Mouse (Mus musculus) intestine, embryonic 16.5 days (tissue): ENCODE data around the gene Taf11. TPM values are rescaled to one million over a fixed set of nuclear protein-coding genes. Genes with fewer than 3 reads are reported as not detected.
A peak's percentile ranks its signal among the peaks of the same experiment; 100 is the strongest.

Experiments used
- ATAC-seq: fragments of 200-750 bp; cut with Nextera tagmentation; 2 replicates; pipeline ENCODE4 v1.8.0; 2017; ENCODE audit warnings: moderate TSS enrichment, moderate library complexity
- H3K27ac ChIP-seq: fragments of 300-500 bp; sonication (generic); 2 replicates; pipeline ENCODE4 v1.5.1; 2014; ENCODE audit warnings: mild to moderate bottlenecking, low read length
- H3K27me3 ChIP-seq: fragments of 300-500 bp; sonication (generic); replicated peaks from 2 replicates; pipeline ENCODE4 v1.6.1; 2014; ENCODE audit warnings: low read length, control low read depth, mixed read lengths; ENCODE audit not compliant: control insufficient read depth, insufficient read depth
- H3K36me3 ChIP-seq: fragments of 300-500 bp; sonication (generic); 2 replicates; pipeline ENCODE4 v1.6.1; 2014; ENCODE audit warnings: low read length, control low read depth; ENCODE audit not compliant: control insufficient read depth, insufficient read depth
- H3K4me1 ChIP-seq: fragments of 300-500 bp; sonication (generic); 2 replicates; pipeline ENCODE4 v1.6.1; 2014; ENCODE audit warnings: low read length, control low read depth, mixed read lengths; ENCODE audit not compliant: control insufficient read depth, insufficient read depth
- H3K4me2 ChIP-seq: fragments of 300-500 bp; sonication (generic); 2 replicates; pipeline ENCODE4 v1.6.1; 2014; ENCODE audit warnings: low read depth, low read length, control low read depth
- H3K4me3 ChIP-seq: fragments of 300-500 bp; sonication (generic); 2 replicates; pipeline ENCODE4 v1.5.1; 2014; ENCODE audit warnings: mild to moderate bottlenecking, low read length
- H3K9ac ChIP-seq: fragments of 300-500 bp; sonication (generic); 2 replicates; pipeline ENCODE4 v1.6.1; 2014; ENCODE audit warnings: low read depth, low read length
- H3K9me3 ChIP-seq: fragments of 300-500 bp; sonication (generic); 2 replicates; pipeline ENCODE4 v1.6.1; 2016; ENCODE audit warnings: low read length, control low read depth; ENCODE audit not compliant: control insufficient read depth
- WGBS: fragments of 180-500 bp; shearing (Covaris S2); extraction: QIAGEN DNeasy Blood & Tissue Kit; methylation state at CpG from one replicate; pipeline ENCODE4 v1.1.7; 2014; 5-methylcytosine and 5-hydroxymethylcytosine counted together
- polyA plus RNA-seq: library from polyadenylated mRNA; unstranded; fragments of >200 nt; fragmentation: Nextera tagmentation; extraction: Ambion mirVana; gene quantifications from 2 replicates; pipeline ENCODE4 v1.2.1, GENCODE M21; 2015

Taf11 gene
- 41.5 and 51.6 TPM in 2 replicates for polyA plus RNA-seq

- peaks cover 35% of the 10 kb centered on the region for H3K4me1 ChIP-seq
- H3K36me3 ChIP-seq: peaks cover 2% of the 10 kb centered on the region; the same call in 1 of the 2 replicates
- no peaks in the 10 kb centered on the region for H3K27me3 ChIP-seq
- no peaks in the 10 kb centered on the region for H3K9me3 ChIP-seq
- peak within 1 kb of the TSS; percentile 78 for H3K4me3 ChIP-seq
- H3K27ac ChIP-seq: peak within 1 kb of the TSS; percentile 86
- 2% methylated on average over 53 of the region's 53 CpGs for WGBS
- peak within 1 kb of the TSS; percentile 85 for H3K9ac ChIP-seq
- ATAC-seq: peak; percentile 38
- H3K4me2 ChIP-seq: peak within 1 kb of the TSS; percentile 96
Measured at GRCm38 (mm10) chr17:27909622-27910500, at the start of gene Taf11. Gene Taf11, minus strand, starts transcription at chr17:27909844.

GRCm38 (mm10) chr17:27957649-27958048 is 48.0 kb upstream of the Taf11 start:
- Histone ChIP-seq H3K9ac (no peak overlapping the region), H3K4me2 (no peak overlapping the region), H3K27ac (no peak overlapping the region), H3K36me3 (no peaks in the 10 kb centered on the region), H3K4me1 (0 out of 2 replicates have a peak, but pooled peaks cover 4% of the 10 kb centered on the region), H3K27me3 (no peaks in the 10 kb centered on the region), H3K4me3 (no peak overlapping the region), H3K9me3 (no peaks in the 10 kb centered on the region)
- no peak for ATAC-seq
- WGBS: 93% methylated on average over 9 of the region's 9 CpGs

- no peak overlapping the region for H3K4me3 ChIP-seq
- no peak overlapping the region for H3K9ac ChIP-seq
- H3K9me3 ChIP-seq: no peaks in the 10 kb centered on the region
- no peak for ATAC-seq
- WGBS: 53% methylated on average over 14 of the region's 14 CpGs
- 0 out of 2 replicates have a peak, but pooled peaks cover 4% of the 10 kb centered on the region for H3K4me1 ChIP-seq
- H3K27me3 ChIP-seq: no peaks in the 10 kb centered on the region
- no peak overlapping the region for H3K27ac ChIP-seq
- no peaks in the 10 kb centered on the region for H3K36me3 ChIP-seq
- H3K4me2 ChIP-seq: no peak overlapping the region
Measured at GRCm38 (mm10) chr17:27954629-27955402, 45.2 kb upstream of the Taf11 start.

- Histone ChIP-seq H3K9ac (no peak overlapping the region), H3K4me1 (0 out of 2 replicates have a peak, but pooled peaks cover 4% of the 10 kb centered on the region), H3K36me3 (no peaks in the 10 kb centered on the region), H3K27me3 (no peaks in the 10 kb centered on the region), H3K4me3 (no peak overlapping the region), H3K27ac (no peak overlapping the region), H3K4me2 (no peak overlapping the region), H3K9me3 (no peaks in the 10 kb centered on the region)
- no peak for ATAC-seq
- 57% methylated on average over 6 of the region's 6 CpGs for WGBS
Measured at GRCm38 (mm10) chr17:27953136-27953535, 43.5 kb upstream of the Taf11 start.

- ATAC-seq: no peak
- Histone ChIP-seq H3K36me3 (no peaks in the 10 kb centered on the region), H3K4me1 (peaks cover 14% of the 10 kb centered on the region), H3K27me3 (no peaks in the 10 kb centered on the region), H3K4me3 (no peak overlapping the region), H3K27ac (no peak overlapping the region), H3K9me3 (no peaks in the 10 kb centered on the region), H3K4me2 (no peak overlapping the region), H3K9ac (no peak overlapping the region)
- WGBS: 67% methylated on average over 2 of the region's 2 CpGs
Measured at GRCm38 (mm10) chr17:27947155-27947554, 37.5 kb upstream of the Taf11 start.

GRCm38 (mm10) chr17:27946371-27946770 is 36.7 kb upstream of the Taf11 start:
- H3K4me2 ChIP-seq: no peak overlapping the region
- peaks cover 16% of the 10 kb centered on the region for H3K4me1 ChIP-seq
- no peaks in the 10 kb centered on the region for H3K9me3 ChIP-seq
- no peak overlapping the region for H3K4me3 ChIP-seq
- WGBS: 85% methylated on average over 8 of the region's 8 CpGs
- no peak for ATAC-seq
- H3K27me3 ChIP-seq: no peaks in the 10 kb centered on the region
- H3K9ac ChIP-seq: no peak overlapping the region
- H3K36me3 ChIP-seq: no peaks in the 10 kb centered on the region
- 0 out of 2 replicates have a peak overlapping the region, but pooled peaks have one; percentile 24 for H3K27ac ChIP-seq

GRCm38 (mm10) chr17:27945546-27946216 is 36.0 kb upstream of the Taf11 start:
- peaks cover 23% of the 10 kb centered on the region for H3K4me1 ChIP-seq
- no peaks in the 10 kb centered on the region for H3K27me3 ChIP-seq
- no peak overlapping the region for H3K4me3 ChIP-seq
- peak overlapping the region; percentile 52; the same call in 1 of the 2 replicates for H3K27ac ChIP-seq
- no peaks in the 10 kb centered on the region for H3K9me3 ChIP-seq
- ATAC-seq: no peak; the same call in 1 of the 2 replicates
- WGBS: 54% methylated on average over 6 of the region's 6 CpGs
- no peak overlapping the region for H3K4me2 ChIP-seq
- H3K36me3 ChIP-seq: no peaks in the 10 kb centered on the region
- peak overlapping the region; percentile 39; the same call in 1 of the 2 replicates for H3K9ac ChIP-seq

- no peaks in the 10 kb centered on the region for H3K9me3 ChIP-seq
- no peak for ATAC-seq
- peaks cover 50% of the 10 kb centered on the region for H3K4me1 ChIP-seq
- H3K4me3 ChIP-seq: no peak overlapping the region
- no peak overlapping the region for H3K27ac ChIP-seq
- no peak overlapping the region for H3K9ac ChIP-seq
- no peak overlapping the region for H3K4me2 ChIP-seq
- WGBS: 81% methylated on average over 4 of the region's 4 CpGs
- H3K27me3 ChIP-seq: no peaks in the 10 kb centered on the region
- H3K36me3 ChIP-seq: no peaks in the 10 kb centered on the region
Measured at GRCm38 (mm10) chr17:27942131-27942530, 32.5 kb upstream of the Taf11 start.

GRCm38 (mm10) chr17:27941698-27942097 is 32.1 kb upstream of the Taf11 start:
- H3K4me1 ChIP-seq: peaks cover 54% of the 10 kb centered on the region
- H3K27me3 ChIP-seq: no peaks in the 10 kb centered on the region
- H3K27ac ChIP-seq: no peak overlapping the region
- H3K9me3 ChIP-seq: no peaks in the 10 kb centered on the region
- no peak overlapping the region for H3K9ac ChIP-seq
- no peak overlapping the region for H3K4me3 ChIP-seq
- H3K4me2 ChIP-seq: no peak overlapping the region
- ATAC-seq: no peak
- no peaks in the 10 kb centered on the region for H3K36me3 ChIP-seq
- WGBS: 50% methylated on average over 2 of the region's 2 CpGs
